Mouse (Mus musculus): ENCODE measurements around the gene Adcy5. TPM values are rescaled to one million over a fixed set of nuclear protein-coding genes. Genes with fewer than 3 reads are reported as not detected.

Gene Adcy5
- total and polyA plus RNA-seq, 2 experiments: 0.46 to 1.6 TPM

- Histone ChIP-seq H3K79me2 (ENCODE audit: control insufficient read depth, insufficient read depth, low read length) (no peaks in the 10 kb centered on the region), H3K9ac (ENCODE audit: low read depth, low read length) (no peak overlapping the region), H3K36me3 (ENCODE audit: control insufficient read depth, insufficient read depth, low read length) (peaks cover 8% of the 10 kb centered on the region; the same call in 1 of the 2 replicates), H3K4me3 (ENCODE audit: insufficient read depth, low read depth, low read length) (no peak overlapping the region), H3K4me1 (ENCODE audit: control insufficient read depth, insufficient read depth, low read length) (peaks cover 2% of the 10 kb centered on the region; the same call in 1 of the 2 replicates), H3K27me3 (ENCODE audit: control insufficient read depth, insufficient read depth, low read length) (no peaks in the 10 kb centered on the region), H3K27ac (replicated peaks; ENCODE audit: insufficient read depth, low read depth, low read length) (no peak overlapping the region)
- DNase-seq (ENCODE audit: extremely low read depth, low read depth, low spot score): no peak
- 93% methylated on average over 5 of the region's 5 CpGs for WGBS
- TF ChIP-seq POLR2A (IDR thresholded peaks at IDR 0.05; ENCODE audit: extremely low read depth, insufficient read depth, low read length): no peak
- TF ChIP-seq CTCF (IDR thresholded peaks at IDR 0.05; ENCODE audit: low read depth, low read length): no peak
Observed at GRCm38 (mm10) chr16:35317460-35317859, 162.8 kb downstream of the Adcy5 start.

- 91% methylated on average over 6 of the region's 6 CpGs for WGBS
- Histone ChIP-seq H3K36me3 (ENCODE audit: control insufficient read depth, insufficient read depth, low read length) (peaks cover 5% of the 10 kb centered on the region; the same call in 1 of the 2 replicates), H3K27me3 (ENCODE audit: control insufficient read depth, insufficient read depth, low read length) (no peaks in the 10 kb centered on the region), H3K9ac (ENCODE audit: low read depth, low read length) (no peak overlapping the region), H3K79me2 (ENCODE audit: control insufficient read depth, insufficient read depth, low read length) (no peaks in the 10 kb centered on the region), H3K4me1 (ENCODE audit: control insufficient read depth, insufficient read depth, low read length) (peaks cover 2% of the 10 kb centered on the region; the same call in 1 of the 2 replicates), H3K27ac (replicated peaks; ENCODE audit: insufficient read depth, low read depth, low read length) (no peak overlapping the region), H3K4me3 (ENCODE audit: insufficient read depth, low read depth, low read length) (no peak overlapping the region)
- TF ChIP-seq CTCF (IDR thresholded peaks at IDR 0.05; ENCODE audit: low read depth, low read length) (no peak), POLR2A (IDR thresholded peaks at IDR 0.05; ENCODE audit: extremely low read depth, insufficient read depth, low read length) (no peak)
- DNase-seq (ENCODE audit: extremely low read depth, low read depth, low spot score): no peak
Observed at GRCm38 (mm10) chr16:35318397-35318796, 163.7 kb downstream of the Adcy5 start.

GRCm38 (mm10) chr16:35319335-35319734 is 164.7 kb downstream of the Adcy5 start:
- peak; percentile 57 for DNase-seq (ENCODE audit: extremely low read depth, low read depth, low spot score)
- H3K27me3 ChIP-seq (ENCODE audit: control insufficient read depth, insufficient read depth, low read length): no peaks in the 10 kb centered on the region
- H3K4me3 ChIP-seq (ENCODE audit: insufficient read depth, low read depth, low read length): no peak overlapping the region
- peak; percentile 64 for TF ChIP-seq CTCF (IDR thresholded peaks at IDR 0.05; ENCODE audit: low read depth, low read length)
- no peak for TF ChIP-seq POLR2A (IDR thresholded peaks at IDR 0.05; ENCODE audit: extremely low read depth, insufficient read depth, low read length)
- H3K36me3 ChIP-seq (ENCODE audit: control insufficient read depth, insufficient read depth, low read length): peaks cover under 1% of the 10 kb centered on the region; the same call in 1 of the 2 replicates
- H3K27ac ChIP-seq (replicated peaks; ENCODE audit: insufficient read depth, low read depth, low read length): no peak overlapping the region
- 40% methylated on average over 4 of the region's 4 CpGs for WGBS
- H3K79me2 ChIP-seq (ENCODE audit: control insufficient read depth, insufficient read depth, low read length): no peaks in the 10 kb centered on the region
- H3K9ac ChIP-seq (ENCODE audit: low read depth, low read length): no peak overlapping the region
- peaks cover 2% of the 10 kb centered on the region; the same call in 1 of the 2 replicates for H3K4me1 ChIP-seq (ENCODE audit: control insufficient read depth, insufficient read depth, low read length)

GRCm38 (mm10) chr16:35319773-35320172 is 165.1 kb downstream of the Adcy5 start:
- WGBS: 95% methylated on average over 2 of the region's 2 CpGs
- TF ChIP-seq CTCF (IDR thresholded peaks at IDR 0.05; ENCODE audit: low read depth, low read length): no peak
- TF ChIP-seq POLR2A (IDR thresholded peaks at IDR 0.05; ENCODE audit: extremely low read depth, insufficient read depth, low read length): no peak
- H3K4me3 ChIP-seq (ENCODE audit: insufficient read depth, low read depth, low read length): no peak overlapping the region

GRCm38 (mm10) chr16:35330451-35330850 is 175.8 kb downstream of the Adcy5 start:
- no peaks in the 10 kb centered on the region for H3K79me2 ChIP-seq (ENCODE audit: control insufficient read depth, insufficient read depth, low read length)
- WGBS: 96% methylated on average over 1 of the region's 1 CpGs

More at GRCm38 (mm10) chr16:35319773-35320172, 165.1 kb downstream of the Adcy5 start:
- no peak for DNase-seq (ENCODE audit: extremely low read depth, low read depth, low spot score)
- Histone ChIP-seq H3K9ac (ENCODE audit: low read depth, low read length) (no peak overlapping the region), H3K27me3 (ENCODE audit: control insufficient read depth, insufficient read depth, low read length) (no peaks in the 10 kb centered on the region), H3K27ac (replicated peaks; ENCODE audit: insufficient read depth, low read depth, low read length) (no peak overlapping the region), H3K79me2 (ENCODE audit: control insufficient read depth, insufficient read depth, low read length) (no peaks in the 10 kb centered on the region), H3K4me1 (ENCODE audit: control insufficient read depth, insufficient read depth, low read length) (peaks cover 2% of the 10 kb centered on the region; the same call in 1 of the 2 replicates), H3K36me3 (ENCODE audit: control insufficient read depth, insufficient read depth, low read length) (peaks cover 2% of the 10 kb centered on the region; the same call in 1 of the 2 replicates)

More at GRCm38 (mm10) chr16:35330451-35330850, 175.8 kb downstream of the Adcy5 start:
- no peak for DNase-seq (ENCODE audit: extremely low read depth, low read depth, low spot score)
- Histone ChIP-seq H3K27ac (replicated peaks; ENCODE audit: insufficient read depth, low read depth, low read length) (no peak overlapping the region), H3K4me1 (ENCODE audit: control insufficient read depth, insufficient read depth, low read length) (no peaks in the 10 kb centered on the region), H3K4me3 (ENCODE audit: insufficient read depth, low read depth, low read length) (no peak overlapping the region), H3K36me3 (ENCODE audit: control insufficient read depth, insufficient read depth, low read length) (peaks cover 13% of the 10 kb centered on the region), H3K27me3 (ENCODE audit: control insufficient read depth, insufficient read depth, low read length) (no peaks in the 10 kb centered on the region), H3K9ac (ENCODE audit: low read depth, low read length) (no peak overlapping the region)
- TF ChIP-seq CTCF (IDR thresholded peaks at IDR 0.05; ENCODE audit: low read depth, low read length) (no peak), POLR2A (IDR thresholded peaks at IDR 0.05; ENCODE audit: extremely low read depth, insufficient read depth, low read length) (no peak)

Other genes with a start within 250 kb of the Adcy5 start
- gene Hacd2, start 132.4 kb upstream of the Adcy5 start, total RNA-seq (2014; rRNA removed): 19.8 and 23.8 TPM in 2 replicates
- 70.7 and 88.9 TPM in 2 replicates for gene Hacd2, start 132.4 kb upstream of the Adcy5 start, polyA plus RNA-seq (2012; rRNA removed)
- gene Sec22a, start 209.0 kb downstream of the Adcy5 start, total RNA-seq (2014; rRNA removed): 21.0 and 24.8 TPM in 2 replicates
- 6.4 and 7.1 TPM in 2 replicates for gene Sec22a, start 209.0 kb downstream of the Adcy5 start, polyA plus RNA-seq (2012; rRNA removed)

Data from liver, adult 2 months (tissue).